Mouse (Mus musculus) midbrain, embryonic 11.5 days (tissue): ENCODE measurements at regions not wholly inside any gene's neighbourhood (a gene's known extent, or its start where the extent isn't known, plus 50 kb on each side); places are given as distances from the start of the nearest gene placed in this dataset.

ENCODE experiments used
- ATAC-seq: fragments of 200-750 bp; cut with Nextera tagmentation; 2 replicates; pipeline ENCODE4 v1.8.0; 2017; ENCODE audit warnings: moderate TSS enrichment, moderate library complexity; ENCODE audit not compliant: low FRiP score
- DNase-seq: peaks from one replicate; pipeline ENCODE4 v3.0.0; 2015; ENCODE audit warnings: low spot score; ENCODE audit errors: missing footprints
- H3K27ac ChIP-seq: fragments of 300-500 bp; sonication (generic); 2 replicates; pipeline ENCODE4 v1.5.1; 2014; ENCODE audit warnings: low read depth, low read length
- H3K27me3 ChIP-seq: fragments of 300-500 bp; sonication (generic); 2 replicates; pipeline ENCODE4 v1.6.1; 2014; ENCODE audit warnings: mild to moderate bottlenecking, low read length, moderate library complexity, mixed read lengths; ENCODE audit not compliant: control insufficient read depth, insufficient read depth
- H3K36me3 ChIP-seq: fragments of 300-500 bp; sonication (generic); 2 replicates; pipeline ENCODE4 v1.6.1; 2014; ENCODE audit warnings: mild to moderate bottlenecking, low read length, moderate library complexity, mixed read lengths; ENCODE audit not compliant: control insufficient read depth, insufficient read depth
- H3K4me1 ChIP-seq: fragments of 300-500 bp; sonication (generic); 2 replicates; pipeline ENCODE4 v1.6.1; 2014; ENCODE audit warnings: low read length; ENCODE audit not compliant: control insufficient read depth, insufficient read depth
- H3K4me2 ChIP-seq: fragments of 300-500 bp; sonication (generic); 2 replicates; pipeline ENCODE4 v1.6.1; 2014; ENCODE audit warnings: mild to moderate bottlenecking, moderate library complexity
- H3K4me3 ChIP-seq: fragments of 300-500 bp; sonication (generic); 2 replicates; pipeline ENCODE4 v1.5.1; 2014; ENCODE audit warnings: low read depth, low read length
- H3K9ac ChIP-seq: fragments of 300-500 bp; sonication (generic); 2 replicates; pipeline ENCODE4 v1.6.1; 2014; ENCODE audit warnings: low read length
- H3K9me3 ChIP-seq: fragments of 300-500 bp; sonication (generic); 2 replicates; pipeline ENCODE4 v1.6.1; 2016; ENCODE audit warnings: low read length; ENCODE audit not compliant: control insufficient read depth
- WGBS: fragments of 180-500 bp; shearing (Covaris S2); extraction: QIAGEN DNeasy Blood & Tissue Kit; methylation state at CpG from one replicate; pipeline ENCODE4 v1.1.7; 2014; 5-methylcytosine and 5-hydroxymethylcytosine counted together

GRCm38 (mm10) chr13:7414342-7415287 lies 766.0 kb upstream of the Pfkp start:
- no peak overlapping the region for H3K27ac ChIP-seq
- no peak overlapping the region for H3K4me3 ChIP-seq
- DNase-seq (no peak), ATAC-seq (peak; percentile 66)
- H3K9me3 ChIP-seq = no peaks in the 10 kb centered on the region
- H3K4me1 ChIP-seq = no peaks in the 10 kb centered on the region
- H3K36me3 ChIP-seq = no peaks in the 10 kb centered on the region
- 66% methylated on average over 3 of the region's 3 CpGs for WGBS
- H3K27me3 ChIP-seq = no peaks in the 10 kb centered on the region
- H3K9ac ChIP-seq = no peak overlapping the region
- no peak overlapping the region for H3K4me2 ChIP-seq

- Histone ChIP-seq H3K4me3 (no peak overlapping the region), H3K27me3 (no peaks in the 10 kb centered on the region), H3K27ac (no peak overlapping the region), H3K36me3 (no peaks in the 10 kb centered on the region), H3K9me3 (no peaks in the 10 kb centered on the region), H3K4me2 (no peak overlapping the region), H3K4me1 (no peaks in the 10 kb centered on the region), H3K9ac (no peak overlapping the region)
- DNase-seq (no peak), ATAC-seq (no peak)
Measured at GRCm38 (mm10) chr13:7427750-7428149, 774.9 kb upstream of the Adarb2 start.

DNA sequence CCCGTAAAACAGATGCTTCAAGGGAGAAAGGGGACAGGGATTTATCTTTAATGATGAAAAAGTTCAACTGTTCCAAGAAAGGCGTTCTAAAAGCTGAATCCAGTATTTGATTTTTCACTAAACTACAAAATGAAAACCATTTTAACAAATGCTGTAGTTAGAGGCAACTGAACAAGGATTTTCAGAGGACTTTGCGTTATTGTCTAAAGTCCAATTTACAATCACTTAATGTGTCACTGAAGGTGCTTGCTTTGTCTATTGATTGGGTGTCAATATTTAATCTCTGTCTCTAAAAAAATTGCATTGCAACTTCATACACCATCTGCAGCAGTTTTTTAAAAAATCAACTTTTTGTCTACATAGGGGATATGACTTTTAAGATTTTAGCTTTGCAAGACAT lies 773.4 kb upstream of the Adarb2 start:
- H3K4me2 ChIP-seq = no peak overlapping the region
- WGBS = 90% methylated on average over 3 of the region's 3 CpGs
- no peak overlapping the region for H3K9ac ChIP-seq
- no peaks in the 10 kb centered on the region for H3K36me3 ChIP-seq
- H3K27ac ChIP-seq = no peak overlapping the region
- H3K27me3 ChIP-seq = no peaks in the 10 kb centered on the region
- H3K4me1 ChIP-seq = no peaks in the 10 kb centered on the region
- H3K9me3 ChIP-seq = no peaks in the 10 kb centered on the region
- no peak for DNase-seq
- ATAC-seq = no peak
- no peak overlapping the region for H3K4me3 ChIP-seq

DNA sequence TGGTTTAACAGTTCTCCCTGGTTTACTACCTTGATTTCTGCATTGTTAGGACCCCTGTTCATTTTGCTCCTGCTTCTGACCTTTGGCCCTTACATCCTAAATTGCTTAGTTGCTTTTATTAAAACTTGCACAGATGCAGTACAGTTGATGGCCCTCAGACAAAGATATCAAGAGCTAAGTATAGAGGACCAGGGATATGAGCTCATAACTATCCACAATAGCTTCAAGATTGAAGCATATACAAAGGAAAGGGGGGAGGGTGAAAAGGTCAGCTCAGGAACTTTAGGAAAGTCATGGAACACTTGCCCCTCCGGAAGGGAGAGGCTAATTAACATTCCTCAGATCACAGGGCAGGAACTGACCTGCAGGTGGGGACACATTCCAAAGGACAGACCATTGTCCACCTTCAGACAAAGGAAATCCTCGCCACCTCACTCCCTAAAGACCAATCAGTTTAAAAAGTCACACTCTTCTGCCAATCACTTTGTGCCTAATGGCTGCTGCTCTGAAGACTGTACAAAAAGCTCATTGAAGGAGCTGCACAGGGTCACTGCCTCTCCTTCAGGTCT lies 751.1 kb upstream of the Adarb2 start:
- DNase-seq (no peak), ATAC-seq (peak; percentile 35; the same call in 1 of the 2 replicates)
- Histone ChIP-seq H3K27ac (no peak overlapping the region), H3K27me3 (no peaks in the 10 kb centered on the region), H3K36me3 (no peaks in the 10 kb centered on the region), H3K9ac (no peak overlapping the region), H3K4me2 (no peak overlapping the region), H3K4me1 (no peaks in the 10 kb centered on the region), H3K4me3 (no peak overlapping the region), H3K9me3 (no peaks in the 10 kb centered on the region)
- WGBS = 17% methylated on average over 2 of the region's 2 CpGs

- peak; percentile 61 for DNase-seq
Measured at GRCm38 (mm10) chr13:7475661-7476060, 727.0 kb upstream of the Adarb2 start.

GRCm38 (mm10) chr13:7518090-7518489 lies 684.6 kb upstream of the Adarb2 start:
- DNase-seq = no peak

More at GRCm38 (mm10) chr13:7475661-7476060, 727.0 kb upstream of the Adarb2 start:
- Histone ChIP-seq H3K27me3 (no peaks in the 10 kb centered on the region), H3K9me3 (no peaks in the 10 kb centered on the region), H3K4me3 (no peak overlapping the region), H3K27ac (no peak overlapping the region), H3K36me3 (no peaks in the 10 kb centered on the region), H3K4me1 (no peaks in the 10 kb centered on the region), H3K4me2 (no peak overlapping the region), H3K9ac (no peak overlapping the region)
- ATAC-seq = peak; percentile 75
- 53% methylated on average over 4 of the region's 4 CpGs for WGBS

GRCm38 (mm10) chr13:7524436-7524835 lies 678.2 kb upstream of the Adarb2 start:
- 85% methylated on average over 1 of the region's 1 CpGs for WGBS
- Histone ChIP-seq H3K27me3 (no peaks in the 10 kb centered on the region), H3K4me3 (no peak overlapping the region), H3K4me2 (no peak overlapping the region), H3K27ac (no peak overlapping the region), H3K4me1 (no peaks in the 10 kb centered on the region), H3K9me3 (no peaks in the 10 kb centered on the region), H3K9ac (no peak overlapping the region), H3K36me3 (no peaks in the 10 kb centered on the region)
- no peak for ATAC-seq
- no peak for DNase-seq

More at GRCm38 (mm10) chr13:7518090-7518489, 684.6 kb upstream of the Adarb2 start:
- no peaks in the 10 kb centered on the region for H3K36me3 ChIP-seq
- no peaks in the 10 kb centered on the region for H3K27me3 ChIP-seq
- no peak for ATAC-seq
- no peaks in the 10 kb centered on the region for H3K4me1 ChIP-seq
- no peak overlapping the region for H3K9ac ChIP-seq
- no peak overlapping the region for H3K27ac ChIP-seq
- no peak overlapping the region for H3K4me3 ChIP-seq
- no peaks in the 10 kb centered on the region for H3K9me3 ChIP-seq
- no peak overlapping the region for H3K4me2 ChIP-seq

DNA sequence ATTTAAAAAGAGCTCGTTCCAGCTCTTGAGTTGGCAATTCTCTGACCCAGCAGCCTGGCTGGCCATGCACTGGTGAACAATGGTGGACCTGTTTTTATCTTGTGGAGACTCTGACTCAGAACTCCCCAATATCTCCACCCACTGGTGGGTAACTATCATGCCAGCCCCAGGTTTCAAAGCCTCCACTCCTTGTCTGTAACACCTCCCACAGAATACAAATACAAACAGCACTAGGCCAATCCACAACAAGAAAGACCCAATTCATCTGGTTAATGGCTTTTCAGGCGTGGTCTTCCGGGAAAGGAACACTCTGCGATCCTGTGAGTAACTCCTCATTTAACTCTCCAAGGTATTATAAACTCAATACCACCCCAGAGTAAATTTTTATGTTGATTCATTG lies 663.8 kb upstream of the Adarb2 start:
- Histone ChIP-seq H3K4me1 (no peaks in the 10 kb centered on the region), H3K4me2 (no peak overlapping the region), H3K9ac (no peak overlapping the region), H3K4me3 (no peak overlapping the region), H3K9me3 (no peaks in the 10 kb centered on the region), H3K27ac (no peak overlapping the region), H3K27me3 (no peaks in the 10 kb centered on the region), H3K36me3 (no peaks in the 10 kb centered on the region)
- WGBS = 89% methylated on average over 4 of the region's 4 CpGs
- ATAC-seq = no peak
- DNase-seq = no peak

- no peak overlapping the region for H3K4me3 ChIP-seq
- H3K4me1 ChIP-seq = no peaks in the 10 kb centered on the region
- no peak for ATAC-seq
- no peaks in the 10 kb centered on the region for H3K36me3 ChIP-seq
- H3K4me2 ChIP-seq = no peak overlapping the region
- no peak overlapping the region for H3K9ac ChIP-seq
- DNase-seq = no peak
- no peaks in the 10 kb centered on the region for H3K9me3 ChIP-seq
- no peak overlapping the region for H3K27ac ChIP-seq
- H3K27me3 ChIP-seq = no peaks in the 10 kb centered on the region
- WGBS = 86% methylated on average over 3 of the region's 3 CpGs
Measured at GRCm38 (mm10) chr13:7584022-7584421, 618.6 kb upstream of the Adarb2 start.
